Mouse (Mus musculus) forebrain, postnatal 0 days (tissue): ENCODE data around the gene Edar. TPM values are rescaled to one million over a fixed set of nuclear protein-coding genes. Genes with fewer than 3 reads are reported as not detected.

ENCODE experiments used
- ATAC-seq: fragments of 200-750 bp; cut with Nextera tagmentation; 2 replicates; pipeline ENCODE4 v1.8.0; 2017; ENCODE audit warnings: mild to moderate bottlenecking, moderate library complexity
- DNase-seq: peaks from one replicate; pipeline ENCODE4 v3.0.0-alpha.2; 2015
- H3K27ac ChIP-seq: fragments of 300-500 bp; sonication (generic); 2 replicates; pipeline ENCODE4 v1.5.1; 2014; ENCODE audit warnings: low read depth, mild to moderate bottlenecking, antibody characterized with exemption, low read length, moderate library complexity, mixed read lengths
- H3K27me3 ChIP-seq: fragments of 300-500 bp; sonication (generic); 2 replicates; pipeline ENCODE4 v1.6.1; 2014; ENCODE audit warnings: mild to moderate bottlenecking, low read length, mixed read lengths; ENCODE audit not compliant: insufficient read depth
- H3K36me3 ChIP-seq: fragments of 300-500 bp; sonication (generic); 2 replicates; pipeline ENCODE4 v1.6.1; 2014; ENCODE audit warnings: mild to moderate bottlenecking, moderate library complexity; ENCODE audit not compliant: insufficient read depth
- H3K4me1 ChIP-seq: fragments of 300-500 bp; sonication (generic); 2 replicates; pipeline ENCODE4 v1.6.1; 2014; ENCODE audit warnings: antibody characterized with exemption; ENCODE audit not compliant: insufficient read depth
- H3K4me2 ChIP-seq: fragments of 300-500 bp; sonication (generic); 2 replicates; pipeline ENCODE4 v1.6.1; 2014; ENCODE audit warnings: low read depth, mild to moderate bottlenecking, moderate library complexity
- H3K4me3 ChIP-seq: fragments of 300-500 bp; sonication (generic); 2 replicates; pipeline ENCODE4 v1.5.1; 2014; ENCODE audit warnings: low read depth, low read length, mixed read lengths
- H3K9ac ChIP-seq: fragments of 300-500 bp; sonication (generic); 2 replicates; pipeline ENCODE4 v1.6.1; 2014; ENCODE audit warnings: mild to moderate bottlenecking
- H3K9me3 ChIP-seq: fragments of 300-500 bp; sonication (generic); 2 replicates; pipeline ENCODE4 v1.6.1; 2016; ENCODE audit warnings: low read length
- CTCF ChIP-seq: sonication (generic); IDR thresholded peaks from 2 replicates; pipeline ENCODE4 v1.5.1; 2016; ENCODE audit warnings: antibody characterized with exemption, control low read depth, low read depth
- WGBS: fragments of 180-500 bp; shearing (Covaris S2); extraction: QIAGEN DNeasy Blood & Tissue Kit; methylation state at CpG from one replicate; pipeline ENCODE4 v1.1.7; 2014; 5-methylcytosine and 5-hydroxymethylcytosine counted together
- polyA plus RNA-seq: library from polyadenylated mRNA; unstranded; fragments of >200 nt; fragmentation: Nextera tagmentation; extraction: Ambion mirVana; gene quantifications from 2 replicates; pipeline ENCODE4 v1.2.1, GENCODE M21; 2015
- total RNA-seq: library from RNA; depleted of rRNA; stranded (reverse); fragments of >200 nt; gene quantifications from 2 replicates; pipeline ENCODE4 v1.2.3, GENCODE M21; 2014

Gene Edar
- total and polyA plus RNA-seq, 2 experiments from 2014 or later = 0.38 to 0.90 TPM

DNA sequence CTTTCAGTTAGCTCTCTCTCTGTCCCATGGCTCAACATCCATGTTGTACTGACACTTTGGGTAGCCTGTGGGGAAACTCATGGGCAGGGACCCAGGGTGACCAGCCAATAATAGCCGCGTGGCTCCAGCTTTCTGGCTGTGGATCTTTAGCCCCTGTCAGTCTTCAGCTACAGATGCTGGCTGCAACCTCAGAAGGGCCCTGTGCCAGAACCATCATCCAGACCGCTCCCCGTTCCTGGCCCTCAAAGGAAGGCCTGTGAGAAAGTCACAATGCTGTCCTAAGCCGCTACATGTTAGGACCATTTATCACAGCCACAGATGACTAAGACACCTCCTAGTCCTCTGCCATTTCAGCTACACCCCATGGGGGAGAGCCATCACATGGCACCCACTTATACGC, 12.0 kb downstream of the Edar start:
- no peak overlapping the region for H3K4me3 ChIP-seq
- no peaks in the 10 kb centered on the region for H3K9me3 ChIP-seq
- TF ChIP-seq CTCF = no peak
- H3K9ac ChIP-seq = no peak overlapping the region
- DNase-seq (peak; percentile 50), ATAC-seq (peak; percentile 76)
- WGBS = 55% methylated on average over 6 of the region's 6 CpGs
- no peaks in the 10 kb centered on the region for H3K36me3 ChIP-seq
- H3K27me3 ChIP-seq = 0 out of 2 replicates have a peak, but pooled peaks cover 6% of the 10 kb centered on the region
- H3K4me1 ChIP-seq = no peaks in the 10 kb centered on the region
- no peak overlapping the region for H3K27ac ChIP-seq
- H3K4me2 ChIP-seq = no peak overlapping the region

DNA sequence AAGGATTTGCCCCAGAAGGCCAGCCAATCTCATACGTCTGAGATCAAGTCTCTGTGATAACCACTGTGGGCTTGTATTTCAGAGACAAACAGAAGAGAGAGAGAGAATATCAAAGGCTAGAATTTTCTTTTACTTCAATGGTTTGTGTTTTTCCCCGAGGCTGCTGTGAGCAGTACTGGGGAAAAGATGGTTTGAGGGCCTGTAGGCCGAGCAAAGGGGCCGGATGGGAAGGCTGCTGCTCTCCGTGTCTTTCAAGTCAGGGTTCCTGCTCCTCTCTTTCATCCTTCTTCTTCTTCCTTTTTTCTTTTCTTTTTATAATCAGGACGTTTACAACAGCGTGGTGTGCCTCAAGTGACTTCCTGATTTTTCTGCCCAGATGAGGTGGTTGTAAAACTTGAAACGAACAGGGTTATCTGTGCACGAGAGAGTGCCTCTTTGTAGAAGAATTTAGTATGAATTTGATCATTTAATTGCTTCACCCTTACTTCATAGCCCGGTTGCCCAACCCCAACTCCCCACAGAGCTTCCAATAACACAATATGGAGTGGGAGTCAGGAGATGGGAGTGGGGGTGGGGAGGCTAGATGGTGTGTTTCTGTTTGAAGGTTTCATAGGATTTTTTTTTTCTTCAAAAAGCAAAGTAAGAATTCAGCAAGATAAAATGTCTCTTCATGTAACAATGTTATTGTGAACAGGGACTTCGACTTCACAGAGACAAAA, 16.0 kb downstream of the Edar start:
- TF ChIP-seq CTCF = no peak
- ATAC-seq = no peak
- Histone ChIP-seq H3K4me3 (no peak overlapping the region), H3K4me1 (no peaks in the 10 kb centered on the region), H3K36me3 (no peaks in the 10 kb centered on the region), H3K9me3 (no peaks in the 10 kb centered on the region), H3K27ac (no peak overlapping the region), H3K9ac (no peak overlapping the region), H3K4me2 (no peak overlapping the region), H3K27me3 (no peaks in the 10 kb centered on the region)
- no peak for DNase-seq
- WGBS = 68% methylated on average over 11 of the region's 11 CpGs

DNA sequence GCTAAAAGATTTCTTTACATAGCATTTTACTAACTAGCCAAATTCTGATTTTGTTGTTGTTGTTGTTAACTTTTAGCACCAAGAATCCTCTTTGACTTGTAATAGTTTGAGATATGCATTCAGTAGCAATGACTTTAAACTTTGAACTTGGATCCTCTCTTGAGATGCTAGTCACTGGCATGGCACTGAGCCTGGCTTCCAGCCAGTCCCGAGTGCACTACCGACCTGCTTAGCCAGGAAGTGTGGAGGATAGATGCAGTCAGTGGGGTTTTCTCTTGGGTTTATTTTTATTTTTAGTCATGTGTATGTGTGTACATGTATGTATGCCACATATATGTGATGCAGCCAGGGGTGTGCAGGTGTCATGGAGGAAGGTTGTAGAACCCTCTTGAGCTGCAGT, 17.7 kb downstream of the Edar start:
- 40% methylated on average over 2 of the region's 2 CpGs for WGBS
- Histone ChIP-seq H3K9ac (no peak overlapping the region), H3K36me3 (no peaks in the 10 kb centered on the region), H3K27me3 (no peaks in the 10 kb centered on the region), H3K4me2 (no peak overlapping the region), H3K4me3 (no peak overlapping the region), H3K4me1 (no peaks in the 10 kb centered on the region), H3K27ac (no peak overlapping the region), H3K9me3 (no peaks in the 10 kb centered on the region)
- DNase-seq (no peak), ATAC-seq (no peak)
- TF ChIP-seq CTCF = no peak

DNA sequence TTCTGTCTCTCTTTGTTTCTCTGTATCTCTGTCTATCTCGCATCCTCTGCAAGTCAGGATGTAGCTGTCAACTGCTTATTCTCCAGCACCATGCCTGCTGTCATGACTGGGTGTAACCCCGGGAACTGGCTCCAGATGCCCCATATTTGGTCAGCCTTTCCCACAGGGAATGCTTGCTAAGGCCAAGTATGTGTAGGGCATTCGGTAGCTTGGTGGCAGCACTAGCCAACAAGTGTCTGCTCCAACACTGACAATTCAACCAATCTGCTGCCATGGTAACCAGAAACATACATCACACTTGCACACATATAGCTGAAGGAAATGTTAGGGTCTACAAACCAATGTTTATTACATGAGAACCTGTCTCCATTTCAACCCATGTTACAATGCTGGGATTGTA, 21.8 kb downstream of the Edar start:
- Histone ChIP-seq H3K4me3 (no peak overlapping the region), H3K27me3 (no peaks in the 10 kb centered on the region)

DNA sequence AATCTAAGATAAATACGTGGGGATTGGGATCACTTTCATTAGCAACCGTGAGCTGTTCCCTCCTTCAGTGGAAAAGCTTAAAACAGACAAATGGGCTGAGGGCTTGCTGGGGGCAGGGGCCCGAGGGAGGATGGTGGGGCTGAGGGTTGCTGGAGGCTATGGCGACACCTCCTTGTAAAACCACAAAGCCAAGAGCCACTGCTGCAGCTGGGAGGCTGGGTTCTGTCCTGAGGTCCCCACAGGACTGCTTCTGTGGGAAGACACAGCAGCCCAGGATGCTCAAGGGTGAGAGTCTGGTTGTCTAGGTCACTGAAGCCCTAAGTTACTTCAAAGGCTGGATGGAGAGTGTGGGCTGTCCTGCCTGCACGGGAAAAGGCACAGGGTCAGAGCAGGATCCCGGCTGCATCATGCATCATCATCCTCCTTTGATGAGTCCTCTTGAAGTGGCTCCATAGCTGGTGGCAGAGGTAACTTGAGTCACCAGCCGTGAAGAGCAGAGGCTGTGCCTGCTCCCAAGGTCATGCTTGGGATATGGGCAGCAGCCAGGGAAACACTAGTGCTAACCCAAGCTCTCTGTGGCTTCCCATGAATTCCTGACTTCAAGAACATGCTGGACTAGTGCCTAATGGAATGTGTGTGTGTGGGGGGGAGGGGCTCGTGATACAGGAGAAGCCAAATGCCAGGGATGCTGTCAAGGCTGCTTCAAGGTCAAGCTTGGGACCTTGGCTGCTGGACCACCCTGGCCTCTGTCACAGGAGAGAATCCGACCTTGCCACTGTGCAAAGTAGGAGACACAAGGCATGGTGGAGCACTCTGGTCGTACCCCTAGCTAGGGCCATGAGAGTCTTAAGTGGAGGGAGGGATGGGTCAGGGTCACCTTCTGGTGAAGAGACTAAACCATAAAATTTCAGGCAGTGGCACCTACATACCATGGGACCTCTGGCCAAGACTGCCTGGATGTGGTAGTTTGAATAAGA, 22.7 kb downstream of the Edar start:
- no peak for TF ChIP-seq CTCF
- Histone ChIP-seq H3K4me1 (peaks cover 6% of the 10 kb centered on the region; the same call in 1 of the 2 replicates), H3K4me3 (no peak overlapping the region), H3K27me3 (no peaks in the 10 kb centered on the region), H3K36me3 (no peaks in the 10 kb centered on the region), H3K9ac (0 out of 2 replicates have a peak overlapping the region, but pooled peaks have one; percentile 10), H3K4me2 (peak overlapping the region; percentile 23), H3K9me3 (no peaks in the 10 kb centered on the region; the same call in 1 of the 2 replicates), H3K27ac (no peak overlapping the region)
- no peak for ATAC-seq
- WGBS = 30% methylated on average over 10 of the region's 10 CpGs
- DNase-seq = no peak

More for the DNA sequence above, 21.8 kb downstream of the Edar start:
- H3K9ac ChIP-seq = no peak overlapping the region
- ATAC-seq (peak; percentile 88), DNase-seq (peak; percentile 68)
- H3K27ac ChIP-seq = no peak overlapping the region
- H3K4me2 ChIP-seq = no peak overlapping the region
- no peaks in the 10 kb centered on the region for H3K36me3 ChIP-seq
- WGBS = 78% methylated on average over 3 of the region's 3 CpGs
- TF ChIP-seq CTCF = peak; percentile 38
- peaks cover 6% of the 10 kb centered on the region; the same call in 1 of the 2 replicates for H3K4me1 ChIP-seq
- H3K9me3 ChIP-seq = no peaks in the 10 kb centered on the region; the same call in 1 of the 2 replicates

DNA sequence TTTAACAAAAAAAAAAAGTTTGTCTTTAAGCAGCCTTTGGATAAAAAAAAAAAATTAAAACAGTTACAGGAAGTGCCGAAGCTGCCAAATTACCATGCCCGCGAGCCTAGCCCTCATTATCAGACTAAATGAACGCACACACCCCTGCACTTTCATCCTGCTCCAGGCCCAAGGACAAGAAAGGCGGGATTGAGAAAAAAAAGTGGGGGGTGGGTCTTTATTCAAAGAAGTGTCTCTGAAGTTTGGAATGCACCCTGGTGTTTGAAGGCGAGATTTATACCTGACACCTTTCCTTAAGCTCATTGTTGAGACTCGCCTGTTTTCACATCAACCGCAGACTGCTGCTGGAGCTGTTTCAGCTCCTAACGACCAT, 23.4 kb downstream of the Edar start:
- TF ChIP-seq CTCF = no peak
- Histone ChIP-seq H3K4me1 (peaks cover 6% of the 10 kb centered on the region; the same call in 1 of the 2 replicates), H3K9ac (0 out of 2 replicates have a peak overlapping the region, but pooled peaks have one; percentile 10), H3K27ac (no peak overlapping the region), H3K4me3 (no peak overlapping the region), H3K4me2 (peak overlapping the region; percentile 23), H3K36me3 (no peaks in the 10 kb centered on the region), H3K9me3 (no peaks in the 10 kb centered on the region; the same call in 1 of the 2 replicates), H3K27me3 (no peaks in the 10 kb centered on the region; the same call in 1 of the 2 replicates)
- DNase-seq = no peak
- ATAC-seq = peak; percentile 40; the same call in 1 of the 2 replicates
- WGBS = 2% methylated on average over 9 of the region's 9 CpGs
